Comparison of ENCODE assay signal across 8 mouse cellular contexts in genomic region chr12:59011844-59012709, GRCm38 (mm10). TPM values are rescaled to one million over a fixed set of nuclear protein-coding genes. Genes with fewer than 3 reads are reported as not detected.
DNase-seq lines count a peak whose midpoint lies in the region; ATAC-seq and TF ChIP-seq lines count a peak whose summit lies in the region.

TSS of gene Sec23a (minus strand) at chr12:59012017.

- WGBS in hindbrain, embryonic 14.5 days, result under 1% methylated on average over 48 of the region's 48 CpGs

- peak within 1 kb of the TSS; percentile 87 for H3K27ac ChIP-seq in hindbrain, embryonic 14.5 days

- peaks cover 27% of the 10 kb centered on the region for H3K4me1 ChIP-seq in hindbrain, embryonic 14.5 days (replicated peaks; ENCODE audit: control insufficient read depth, insufficient read depth, low read length)

- in situ Hi-C loops in Patski (cut with MboI; ENCODE audit: low pct_unique_long_range_greater_than_20kb), result no loop called here

- DNase-seq in Patski (ENCODE audit: low read depth, low spot score), result peak; percentile 81
- peak; percentile 99 for DNase-seq in cerebellum, postnatal 14 days
- DNase-seq in frontal cortex, postnatal 25 days (ENCODE audit: low spot score in 2 of 2), result peak; percentile 90 to 94
- peak; percentile 95 for DNase-seq in hindbrain, embryonic 14.5 days (ENCODE audit: low spot score)
- peak; percentile 98 for DNase-seq in layer of hippocampus, postnatal 36 days
- DNase-seq in lung, postnatal 36 days, result peak; percentile 100
- DNase-seq in retina, postnatal 1 day, result peak; percentile 99
- peak; percentile 98 to 99 for DNase-seq in urinary bladder, adult 18-20 months (ENCODE audit: low spot score in 2 of 2)

- peak within 1 kb of the TSS; percentile 62 for H3K4me3 ChIP-seq in hindbrain, embryonic 14.5 days (replicated peaks; ENCODE audit: low read length)

- TF ChIP-seq CTCF in Patski (IDR thresholded peaks at IDR 0.05), result no peak

- no peaks in the 10 kb centered on the region for H3K9me3 ChIP-seq in hindbrain, embryonic 14.5 days (ENCODE audit: control insufficient read depth, low read length)

- CTCF ChIA-PET in Patski (lab: Charles Lee), result interaction anchor here (1.3 kb wide), 1 partner anchor 35 kb away, joined by 3 read pairs; no protein-coding TSS in a partner anchor

- peak within 1 kb of the TSS; percentile 77 for H3K9ac ChIP-seq in hindbrain, embryonic 14.5 days

- H3K27me3 ChIP-seq in Patski, result no peaks in the 10 kb centered on the region
- no peaks in the 10 kb centered on the region for H3K27me3 ChIP-seq in hindbrain, embryonic 14.5 days (ENCODE audit: control insufficient read depth, insufficient read depth, low read length)

- POLR2A ChIA-PET in Patski (lab: Charles Lee), result interaction anchor here (0.6 kb wide), 1 partner anchor 11 kb away, joined by 5 read pairs; no protein-coding TSS in a partner anchor

- ATAC-seq in Patski, result peak; percentile 95
- peak; percentile 98 for ATAC-seq in hindbrain, embryonic 14.5 days (ENCODE audit: low FRiP score)

- H3K36me3 ChIP-seq in hindbrain, embryonic 14.5 days (replicated peaks; ENCODE audit: control insufficient read depth, insufficient read depth), result peaks cover 2% of the 10 kb centered on the region

- H3K4me2 ChIP-seq in hindbrain, embryonic 14.5 days (replicated peaks), result peak within 1 kb of the TSS; percentile 89

RNA-seq across cellular contexts. Expression of gene Sec23a, which starts in this region (rescaled TPM):
- polyA plus RNA-seq in Patski (2021), result 47.3 TPM
- 130 and 144 TPM in 2 replicates for polyA plus RNA-seq in hindbrain, embryonic 14.5 days (2014; fragmentation: Nextera tagmentation; extraction: Ambion mirVana)
- total RNA-seq in layer of hippocampus, postnatal 36 days (2021), result 100 to 1,000 TPM in 1 of 2 experiments, 10 to 100 TPM in 1; 97.2 to 101 TPM

Comparison
In these comparisons a context has a peak if more than half of its experiments do, and no peak if none do; other contexts are left out.
1. Peak in every context shown above with its lines: DNase-seq, ATAC-seq, H3K4me3 ChIP-seq and H3K27ac ChIP-seq.